Mouse (Mus musculus): Measurements from ENCODE around the gene Zfp687. TPM values are rescaled to one million over a fixed set of nuclear protein-coding genes. Genes with fewer than 3 reads are reported as not detected.

Zfp687 gene
- total RNA-seq, 2 experiments from 2014 or later: 30.7 to 33.4 TPM

DNA sequence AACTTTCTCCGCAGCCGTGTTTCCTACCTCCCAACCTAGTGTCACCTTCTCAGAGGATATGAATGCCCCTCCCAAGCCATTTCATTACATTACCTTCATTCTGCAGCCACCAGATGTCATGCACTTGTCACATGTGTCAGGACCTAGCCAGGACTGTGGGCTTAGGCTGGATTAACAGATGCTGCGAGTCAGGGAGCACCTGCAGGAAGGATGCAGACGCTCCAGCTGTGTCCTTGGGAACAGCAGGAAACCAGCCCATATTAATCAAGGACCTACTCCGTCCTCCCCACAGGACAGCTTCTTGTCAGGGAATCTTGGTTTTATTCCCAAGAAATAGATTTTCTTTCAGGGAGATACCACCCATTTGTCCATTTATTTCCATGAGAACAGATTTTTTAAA lies 54.9 kb downstream of the Zfp687 start:
- DNase-seq: no peak

DNA sequence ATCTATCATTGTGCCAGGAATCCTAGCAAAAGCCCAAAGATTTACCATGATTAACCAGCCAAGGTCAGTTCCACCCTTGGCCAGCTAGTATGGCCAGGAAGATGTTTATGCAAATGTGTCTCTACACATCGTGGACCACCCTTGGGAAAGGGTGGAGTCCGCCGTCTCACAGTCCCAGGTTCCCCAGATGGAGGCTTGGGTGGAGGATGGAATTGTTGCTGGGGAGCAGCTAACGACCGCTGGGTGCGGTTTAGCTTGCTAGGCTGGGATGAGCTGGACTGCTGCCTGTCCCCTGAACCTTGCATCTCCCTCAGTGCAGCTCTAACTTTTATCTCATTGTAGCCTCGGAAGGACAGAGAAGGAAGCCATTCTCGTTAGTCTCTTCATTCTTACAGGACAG lies 55.4 kb downstream of the Zfp687 start:
- DNase-seq: no peak

- DNase-seq: no peak
Measured at GRCm38 (mm10) chr3:94958295-94958694, 57.0 kb downstream of the Zfp687 start.

Small RNA genes lying within 50 kb of the gene (microRNA-seq; reads per million reads assigned to microRNA genes)
- 0.82 to 2.4 reads per million in 2 experiments for gene Mir7013

Other genes with a start within 250 kb of the Zfp687 start
- gene Cgn, start 229.0 kb downstream of the Zfp687 start, total RNA-seq (2021): under 1 TPM; 0.52 to 0.79 TPM
- 10 to 100 TPM; 35.1 to 38.6 TPM for gene Pogz, start 177.9 kb downstream of the Zfp687 start, total RNA-seq (2021)
- gene Psmb4, start 128.5 kb downstream of the Zfp687 start, total RNA-seq (2021): 100 to 1,000 TPM; 297 to 299 TPM
- gene Selenbp1, start 82.4 kb downstream of the Zfp687 start, total RNA-seq (2021): 10 to 100 TPM; 47.4 to 48.9 TPM
- gene Rfx5, start 61.4 kb downstream of the Zfp687 start, total RNA-seq (2021): 10 to 100 TPM in 1 of 2 experiments, 1 to 10 TPM in 1; 9.3 to 11.9 TPM
- 10 to 100 TPM; 33.4 to 36.5 TPM for gene Pi4kb, start 40.7 kb downstream of the Zfp687 start, total RNA-seq (2021)
- gene Psmd4, start 27.2 kb upstream of the Zfp687 start, total RNA-seq (2021): 100 to 1,000 TPM; 145 to 147 TPM
- gene Pip5k1a, start 91.5 kb upstream of the Zfp687 start, total RNA-seq (2021): 10 to 100 TPM; 30.9 to 33.7 TPM
- gene Vps72, start 95.6 kb upstream of the Zfp687 start, total RNA-seq (2021): 10 to 100 TPM; 48.4 to 51.8 TPM
- 1 to 10 TPM; 3.2 to 3.4 TPM for gene Tmod4, start 109.0 kb upstream of the Zfp687 start, total RNA-seq (2021)
- 10 to 100 TPM; 33.9 to 34.2 TPM for gene Scnm1, start 118.6 kb upstream of the Zfp687 start, total RNA-seq (2021)
- 1 to 10 TPM; 5.3 to 6.0 TPM for gene Lysmd1, start 118.6 kb upstream of the Zfp687 start, total RNA-seq (2021)
- gene Tnfaip8l2, start 126.9 kb upstream of the Zfp687 start, total RNA-seq (2021): 1 to 10 TPM in 1 of 2 experiments, under 1 TPM in 1; 0.54 to 1.2 TPM
- 1 to 10 TPM; 7.5 to 8.1 TPM for gene Sema6c, start 145.0 kb upstream of the Zfp687 start, total RNA-seq (2021)
- gene Gabpb2, start 202.5 kb upstream of the Zfp687 start, total RNA-seq (2021): 10 to 100 TPM; 16.1 to 16.2 TPM
- gene Cdc42se1, start 213.3 kb upstream of the Zfp687 start, total RNA-seq (2021): 10 to 100 TPM; 45.2 to 45.9 TPM
- 1 to 10 TPM; 7.4 to 8.1 TPM for gene Mllt11, start 216.7 kb upstream of the Zfp687 start, total RNA-seq (2021)
- under 1 TPM in 1 of 2 experiments, not detected in 1; 0.14 TPM for gene Gm128, start 226.2 kb upstream of the Zfp687 start, total RNA-seq (2021)
- not detected for gene Bnipl, start 235.7 kb upstream of the Zfp687 start, total RNA-seq (2021)